Mouse (Mus musculus) right cerebral cortex, adult 2 months (tissue): ENCODE measurements around the gene Icam1.
A peak's percentile ranks its signal among the peaks of the same experiment; 100 is the strongest.

Experiments
- DNase-seq, 2 experiments: peaks; one replicate each; pipeline ENCODE4 v3.0.0; 2021 to 2022; ENCODE audit warnings: low spot score in 2 of 2

Icam1 gene

DNA sequence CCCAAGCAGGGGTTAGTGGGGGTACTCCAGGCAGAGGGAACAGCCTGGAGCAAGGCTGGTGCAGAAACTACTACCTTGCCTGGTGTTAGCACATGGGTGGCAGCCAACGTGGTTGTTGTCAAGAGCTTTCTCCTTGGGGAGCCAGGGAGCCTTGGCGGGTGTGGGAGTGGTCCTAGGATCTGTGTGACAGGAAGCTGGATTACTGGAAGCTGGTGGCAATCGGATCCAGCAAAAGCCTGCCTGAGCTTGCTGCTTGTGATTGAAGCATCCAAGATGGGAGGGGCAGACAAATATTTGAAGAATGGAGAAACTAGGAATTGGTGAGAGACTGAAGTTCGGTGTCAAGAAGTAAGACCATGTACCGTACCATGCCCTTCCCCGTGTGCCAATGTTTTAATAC is 6.5 kb downstream of the Icam1 start:
- no peak for DNase-seq

DNA sequence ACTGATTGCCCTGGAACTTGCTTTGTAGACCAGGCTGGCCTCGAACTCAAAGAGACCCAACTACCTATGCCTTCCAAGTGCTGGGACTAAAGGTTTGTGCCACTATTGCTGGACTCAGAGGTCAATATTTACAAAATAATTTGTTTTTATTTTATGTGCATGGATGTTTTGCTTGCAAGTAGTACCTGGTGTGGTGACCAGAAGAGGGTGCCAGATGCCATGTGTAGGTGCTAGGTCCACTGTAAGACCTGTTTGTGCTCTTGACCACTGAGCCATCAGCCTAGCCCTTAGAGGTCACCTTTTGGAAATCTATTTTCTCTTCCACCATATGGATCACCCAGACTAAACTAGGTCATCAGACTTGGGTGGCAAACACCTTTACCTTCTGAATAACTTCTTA is 6.9 kb downstream of the Icam1 start:
- no peak for DNase-seq

GRCm38 (mm10) chr9:21025258-21025810 is 9.5 kb downstream of the Icam1 start:
- no peak for DNase-seq

- DNase-seq: no peak
Measured at GRCm38 (mm10) chr9:21026849-21027248, 11.1 kb downstream of the Icam1 start.

GRCm38 (mm10) chr9:21027774-21028290 is 12.0 kb downstream of the Icam1 start:
- DNase-seq: no peak

- DNase-seq: no peak
Measured at GRCm38 (mm10) chr9:21028560-21029110, 12.8 kb downstream of the Icam1 start.

DNA sequence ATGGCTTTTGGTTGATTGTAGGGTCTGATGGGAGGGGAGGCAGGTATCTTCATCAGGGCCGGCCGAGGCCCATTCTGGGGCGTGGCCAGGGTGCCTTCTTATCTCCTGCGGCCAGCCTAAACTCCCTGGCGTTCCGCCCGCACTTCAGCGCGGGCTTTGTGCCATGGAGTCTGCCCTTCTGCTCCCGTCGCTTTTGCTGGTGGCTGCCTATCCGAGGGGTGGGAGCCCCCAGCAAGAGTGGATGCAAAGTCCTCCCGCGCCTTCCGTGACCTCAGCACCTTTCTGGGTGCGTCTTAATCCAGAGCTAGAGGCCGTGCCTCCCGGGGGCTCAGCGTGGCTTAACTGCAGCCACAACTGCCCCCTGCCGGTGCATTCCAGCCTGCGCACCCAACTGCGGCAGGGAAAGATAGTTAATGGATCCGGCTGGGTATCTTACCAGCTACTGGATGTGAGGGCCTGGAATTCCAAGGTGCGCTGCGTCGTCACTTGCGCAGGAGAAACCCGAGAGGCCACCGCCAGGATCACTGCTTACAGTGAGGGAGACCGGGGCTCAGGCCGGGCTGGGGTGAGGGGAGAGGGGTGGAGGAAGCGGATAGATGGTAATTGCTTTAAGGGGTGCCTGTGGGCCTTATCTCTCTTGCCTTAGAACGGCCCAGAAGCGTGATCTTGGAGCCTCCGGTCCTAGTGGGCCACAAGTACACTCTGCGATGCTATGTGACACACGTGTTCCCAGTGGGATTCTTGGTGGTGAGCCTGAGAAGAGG is 13.7 kb downstream of the Icam1 start, which contains the start of gene Icam4:
Icam4 (plus strand) TSS at position 83 of the 764 bp plus-strand sequence.
- peak; percentile 75 to 80 for DNase-seq

DNA sequence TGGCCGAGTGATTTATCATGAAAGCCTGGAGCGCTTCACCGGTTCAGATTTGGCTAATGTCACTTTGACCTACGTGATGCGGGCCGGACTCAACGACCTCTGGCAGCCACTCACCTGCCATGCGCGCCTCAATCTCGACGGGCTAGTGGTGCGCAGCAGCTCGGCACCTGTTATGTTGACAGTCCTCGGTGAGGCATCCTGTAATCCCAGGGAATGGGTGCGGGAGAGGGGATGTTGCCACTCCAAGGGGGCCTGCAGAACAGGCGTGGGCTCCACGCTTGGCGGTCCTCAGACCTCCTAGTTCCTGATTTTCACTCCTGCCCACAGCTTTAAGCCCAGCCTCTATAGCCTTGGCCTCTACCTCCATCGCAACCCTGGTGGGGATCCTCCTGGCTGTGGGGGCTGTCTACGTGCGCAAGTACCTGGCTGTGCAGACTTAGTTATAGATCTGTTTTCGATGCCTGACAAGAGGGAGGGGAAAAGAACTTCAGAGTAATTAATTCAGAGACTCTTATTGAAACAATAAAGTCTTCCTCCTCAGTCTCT is 14.3 kb downstream of the Icam1 start:
- no peak for DNase-seq

DNA sequence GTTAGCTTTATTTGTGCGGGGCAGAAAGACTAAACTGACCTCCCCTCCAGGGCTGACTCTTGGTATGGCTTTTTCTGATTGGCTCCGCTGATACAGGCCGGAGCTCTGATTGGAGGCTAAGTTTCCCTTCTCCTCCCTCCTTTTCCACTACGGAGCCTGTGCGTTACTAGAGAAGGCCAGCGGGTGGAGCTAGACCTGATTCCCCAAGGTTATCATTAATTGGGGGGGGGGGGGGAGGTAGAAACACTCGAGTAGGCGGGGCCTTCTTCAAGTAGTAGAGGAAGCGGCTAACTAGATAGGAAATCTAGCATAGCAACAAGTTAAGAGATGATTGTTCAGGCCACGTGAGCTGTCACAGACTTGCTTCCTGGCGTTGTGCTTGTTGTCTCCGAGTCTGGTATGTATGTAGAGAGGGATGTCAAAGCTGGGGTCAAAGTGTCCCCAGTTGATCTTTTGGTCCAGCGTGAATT is 15.0 kb downstream of the Icam1 start:
- DNase-seq: peak; percentile 84 to 85

GRCm38 (mm10) chr9:21031251-21031895 is 15.6 kb downstream of the Icam1 start:
- DNase-seq: peak; percentile 83 to 85

DNA sequence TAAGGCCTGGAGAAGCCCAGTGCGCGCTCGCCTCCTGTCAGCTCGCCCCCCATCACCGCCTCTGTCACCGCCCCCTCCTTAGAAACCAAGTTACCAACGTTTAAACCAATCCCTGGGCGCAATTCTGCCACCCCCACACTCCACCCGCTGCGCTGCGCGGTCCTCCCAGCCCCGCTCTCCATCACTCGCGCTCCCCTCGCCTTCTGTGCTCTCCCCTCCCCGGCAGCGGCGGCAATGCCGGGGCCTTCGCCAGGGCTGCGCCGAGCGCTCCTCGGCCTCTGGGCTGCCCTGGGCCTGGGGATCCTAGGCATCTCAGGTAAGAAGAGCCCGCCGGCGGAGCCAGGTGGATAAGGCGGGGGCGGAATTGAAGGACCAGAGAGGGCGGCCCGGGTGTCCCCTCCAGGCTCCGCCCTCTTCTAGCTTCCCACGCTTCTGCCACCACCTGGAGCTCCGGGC is 16.1 kb downstream of the Icam1 start, which contains the start of gene Icam5:
Icam5 (plus strand) TSS at position 178 of the 456 bp plus-strand sequence.
- DNase-seq: peak; percentile 86 to 88

- DNase-seq: peak in 1 of 2 experiments; percentile 10
Measured at GRCm38 (mm10) chr9:21032491-21032890, 16.7 kb downstream of the Icam1 start.

GRCm38 (mm10) chr9:21033136-21033535 is 17.4 kb downstream of the Icam1 start:
- DNase-seq: peak; percentile 73 to 78

DNA sequence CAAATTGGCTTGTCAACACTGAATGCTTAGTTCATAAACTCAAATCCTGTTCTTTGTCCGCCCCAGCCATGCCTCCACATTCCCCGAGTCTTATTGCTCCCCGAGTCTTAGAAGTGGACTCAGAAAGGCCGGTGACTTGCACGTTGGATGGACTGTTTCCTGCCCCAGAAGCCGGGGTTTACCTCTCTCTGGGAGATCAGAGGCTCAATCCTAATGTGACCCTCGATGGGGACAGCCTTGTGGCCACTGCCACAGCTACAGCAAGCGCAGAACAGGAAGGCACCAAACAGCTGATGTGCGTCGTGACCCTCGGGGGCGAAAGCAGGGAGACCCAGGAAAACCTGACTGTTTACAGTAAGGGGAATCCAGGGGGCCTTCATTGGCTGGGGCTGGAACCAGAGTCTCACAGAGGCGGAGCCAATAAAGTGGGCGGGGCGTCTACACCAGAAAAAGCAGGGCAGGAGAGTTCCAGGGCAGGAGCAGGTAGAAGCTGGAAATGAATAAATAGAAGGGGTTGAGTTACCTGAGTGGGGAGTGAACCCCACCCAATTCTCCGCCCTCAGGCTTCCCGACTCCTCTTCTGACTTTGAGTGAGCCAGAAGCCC is 18.8 kb downstream of the Icam1 start:
- DNase-seq: peak in 1 of 2 experiments; percentile 16

DNA sequence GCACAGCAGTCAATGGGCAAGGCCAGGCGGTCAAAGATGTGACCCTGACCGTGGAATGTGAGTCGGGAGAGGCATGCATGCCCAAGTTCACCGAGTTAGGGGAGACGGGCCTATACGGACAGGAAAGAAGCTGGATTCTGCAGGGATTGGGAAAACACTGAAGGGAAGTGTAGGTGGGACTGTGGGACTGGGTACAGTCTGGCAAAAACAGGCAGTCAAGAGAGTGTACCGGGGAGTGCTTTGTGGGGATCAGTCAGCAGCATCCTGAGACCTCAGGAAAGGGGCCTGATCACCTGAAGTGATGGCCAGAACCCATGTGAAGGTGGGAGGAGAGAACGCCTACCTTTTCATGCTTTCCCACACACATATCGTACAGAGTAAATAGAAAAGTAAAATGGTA is 19.8 kb downstream of the Icam1 start:
- peak; percentile 30 to 38 for DNase-seq

DNA sequence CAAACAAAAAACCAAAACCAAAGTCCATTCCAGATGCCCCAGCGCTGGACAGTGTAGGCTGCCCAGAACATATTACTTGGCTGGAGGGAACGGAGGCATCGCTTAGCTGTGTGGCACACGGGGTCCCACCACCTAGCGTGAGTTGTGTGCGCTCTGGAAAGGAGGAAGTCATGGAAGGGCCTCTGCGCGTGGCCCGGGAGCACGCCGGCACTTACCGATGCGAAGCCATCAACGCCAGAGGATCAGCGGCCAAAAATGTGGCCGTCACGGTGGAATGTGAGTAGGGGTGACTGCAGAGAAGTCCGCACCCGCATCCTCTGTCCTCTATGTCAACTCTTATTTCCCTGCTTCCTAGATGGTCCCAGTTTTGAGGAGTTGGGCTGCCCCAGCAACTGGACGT is 20.4 kb downstream of the Icam1 start:
- peak in 1 of 2 experiments; percentile 22 for DNase-seq

- DNase-seq: peak in 1 of 2 experiments; percentile 20
Measured at GRCm38 (mm10) chr9:21036666-21037065, 20.9 kb downstream of the Icam1 start.

- peak in 1 of 2 experiments; percentile 21 for DNase-seq
Measured at GRCm38 (mm10) chr9:21037481-21037891, 21.7 kb downstream of the Icam1 start.

DNA sequence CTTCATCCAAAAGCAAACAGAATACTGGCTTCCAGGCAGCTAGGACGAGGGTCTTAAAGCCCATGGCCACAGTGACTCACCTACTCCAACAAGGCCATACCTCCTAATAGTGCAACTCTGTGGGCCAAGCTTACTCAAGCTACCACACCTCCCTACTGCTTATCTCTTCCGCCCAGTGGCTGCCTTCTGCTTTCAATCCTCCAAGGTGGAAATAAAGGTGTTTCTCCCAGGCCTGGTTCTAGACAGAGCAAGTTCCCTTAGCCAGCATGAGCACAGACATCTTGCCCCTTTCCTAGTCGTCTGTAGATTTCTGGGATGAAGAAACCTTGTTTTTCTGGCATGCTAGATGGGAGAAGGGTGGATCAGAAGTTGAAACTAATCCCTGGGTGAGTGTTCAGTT is 24.0 kb downstream of the Icam1 start:
- DNase-seq: peak in 1 of 2 experiments; percentile 15

- peak; percentile 84 to 85 for DNase-seq
Measured at GRCm38 (mm10) chr9:21041308-21041707, 25.5 kb downstream of the Icam1 start.

- no peak for DNase-seq
Measured at GRCm38 (mm10) chr9:21043563-21043962, 27.8 kb downstream of the Icam1 start.
